Mouse (Mus musculus): ENCODE data around the gene Krcc1. TPM values are rescaled to one million over a fixed set of nuclear protein-coding genes. Genes with fewer than 3 reads are reported as not detected.
"Not testable (repeated sequence)": the region's sequence is repeated elsewhere in the genome, so short reads cannot be mapped to it uniquely, and the experiment has no call there.

Krcc1 gene
- total RNA-seq, 2 experiments from 2014 or later = 114 to 139 TPM

- ATAC-seq (ENCODE audit: poor library complexity, severe bottlenecking) = no peak
Observed at GRCm38 (mm10) chr6:71260051-71260640, 11.3 kb upstream of the Krcc1 start.

DNA sequence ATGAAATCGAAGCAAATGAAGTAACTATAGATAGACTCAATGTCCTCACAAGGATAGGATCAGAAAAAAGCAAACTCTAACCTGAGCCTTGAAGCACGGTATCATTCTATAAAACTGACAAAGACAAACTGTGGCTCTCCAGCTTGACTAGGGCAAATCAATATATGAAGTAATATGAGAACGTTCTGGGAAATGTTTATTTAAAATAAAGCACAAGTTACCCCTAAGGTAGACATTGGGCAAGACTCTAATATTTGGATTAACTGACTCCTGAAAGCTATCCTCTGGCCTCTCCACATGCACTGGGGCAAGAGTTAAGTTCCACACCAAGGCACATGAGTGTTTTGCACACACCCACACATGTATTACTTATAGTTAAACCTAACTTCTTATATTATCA lies 10.4 kb upstream of the Krcc1 start:
- ATAC-seq (ENCODE audit: poor library complexity, severe bottlenecking) = no peak

DNA sequence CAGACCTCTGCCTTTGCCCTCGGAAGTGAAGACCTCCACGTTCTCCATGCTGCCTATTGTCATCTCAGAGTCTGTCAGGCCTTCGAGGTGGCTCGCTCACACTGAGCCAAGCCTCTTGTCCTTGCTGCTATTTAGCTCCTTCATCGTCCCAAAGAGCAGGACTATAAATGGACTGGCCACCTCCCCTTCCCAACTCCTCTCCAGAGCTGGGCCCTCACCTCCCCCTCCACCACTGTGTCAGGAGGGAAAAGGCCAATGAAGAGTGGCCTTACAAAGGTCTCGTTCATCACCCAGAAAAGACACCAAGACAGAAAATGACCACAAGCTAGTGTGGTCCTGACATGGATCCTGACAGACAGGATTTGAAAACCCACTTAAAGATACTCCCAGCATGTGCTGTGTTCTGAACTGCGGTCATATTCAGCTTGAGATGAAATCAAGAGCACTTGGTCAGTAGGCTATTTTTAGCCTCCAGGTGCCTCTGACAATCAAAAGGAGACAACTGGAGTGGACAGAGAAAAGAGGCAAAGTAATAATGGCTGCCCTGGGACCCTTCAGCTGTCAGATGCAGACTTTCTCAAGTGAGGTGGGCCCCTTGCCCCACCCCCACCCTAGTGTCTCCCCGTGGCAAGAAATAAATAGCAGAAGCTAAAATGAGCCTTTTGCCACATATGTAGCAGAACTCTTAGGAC lies 9.2 kb upstream of the Krcc1 start:
- ATAC-seq (ENCODE audit: poor library complexity, severe bottlenecking) = no peak

- not testable (repeated sequence) for ATAC-seq (ENCODE audit: poor library complexity, severe bottlenecking)
Observed at GRCm38 (mm10) chr6:71267603-71268002, 3.9 kb upstream of the Krcc1 start.

- no peak for ATAC-seq (ENCODE audit: poor library complexity, severe bottlenecking)
Observed at GRCm38 (mm10) chr6:71268929-71269685, 2.4 kb upstream of the Krcc1 start.

- not testable (repeated sequence) for ATAC-seq (ENCODE audit: poor library complexity, severe bottlenecking)
Observed at GRCm38 (mm10) chr6:71269686-71270050, 1.8 kb upstream of the Krcc1 start.

DNA sequence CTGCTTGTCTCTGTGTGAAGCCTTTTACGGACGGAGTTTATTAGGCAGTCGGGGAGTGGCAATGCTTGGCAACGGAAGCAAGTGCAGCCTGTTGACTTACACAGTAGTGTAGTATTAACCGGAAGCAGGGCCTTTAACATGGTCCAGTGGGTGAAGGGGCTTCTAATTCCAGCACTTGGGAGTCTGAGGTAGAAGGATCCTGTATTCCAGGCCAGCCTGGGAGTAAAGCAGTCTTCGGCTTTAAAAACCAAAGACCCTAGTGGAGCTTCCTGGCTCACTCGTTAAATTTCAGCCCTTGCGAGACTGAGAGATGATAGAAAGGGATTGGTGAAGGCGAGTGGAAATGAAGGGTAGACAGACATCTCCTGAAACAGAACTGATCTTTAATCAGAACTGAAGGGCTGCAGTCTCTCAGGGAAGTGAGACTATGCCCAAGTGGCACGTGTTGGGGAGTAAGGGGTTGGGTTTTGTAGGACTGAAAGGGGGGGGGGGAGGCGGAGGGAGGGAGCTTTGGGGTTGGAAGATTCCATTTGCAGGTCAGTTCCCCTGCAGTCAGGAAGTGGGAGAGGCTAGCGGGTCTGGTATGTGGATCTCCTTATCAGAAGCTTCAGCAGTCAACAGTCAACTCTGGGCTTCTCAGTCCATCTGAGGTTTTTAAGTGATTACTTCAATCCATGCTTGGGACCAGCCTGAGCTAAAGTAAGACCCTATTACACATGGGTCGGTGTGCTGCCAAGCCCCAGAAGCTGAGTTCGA lies 998 bp upstream of the Krcc1 start:
- ATAC-seq (ENCODE audit: poor library complexity, severe bottlenecking) = peak; percentile 60

- ATAC-seq (ENCODE audit: poor library complexity, severe bottlenecking) = no peak
Observed at GRCm38 (mm10) chr6:71271057-71271388, 454 bp upstream of the Krcc1 start.

DNA sequence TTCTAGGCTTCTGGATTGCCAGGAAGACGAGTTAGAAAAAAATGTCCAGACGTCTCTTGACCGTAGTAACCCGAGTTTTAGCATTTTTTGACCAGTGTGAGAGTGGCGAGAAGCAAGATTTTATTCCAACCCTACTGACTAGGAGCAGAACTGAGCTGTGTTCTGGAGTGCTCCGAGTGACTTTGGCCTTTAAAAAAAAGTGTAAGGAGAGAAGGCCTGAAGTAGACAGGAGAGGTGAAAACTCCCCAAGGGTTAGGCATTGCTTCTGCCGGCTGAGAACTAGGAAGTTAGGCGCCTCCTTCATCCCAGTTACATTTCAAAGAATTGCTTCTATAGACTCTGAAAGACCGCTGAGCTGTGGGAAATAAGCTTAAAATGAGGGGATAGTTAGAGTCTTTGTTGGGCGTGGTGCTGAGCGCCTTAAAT lies 852 bp downstream of the Krcc1 start:
- ATAC-seq (ENCODE audit: poor library complexity, severe bottlenecking) = no peak

- ATAC-seq (ENCODE audit: poor library complexity, severe bottlenecking) = no peak
Observed at GRCm38 (mm10) chr6:71273715-71274114, 2.2 kb downstream of the Krcc1 start.

GRCm38 (mm10) chr6:71274621-71275020 lies 3.1 kb downstream of the Krcc1 start:
- ATAC-seq (ENCODE audit: poor library complexity, severe bottlenecking) = no peak

- ATAC-seq (ENCODE audit: poor library complexity, severe bottlenecking) = peak; percentile 81
Observed at GRCm38 (mm10) chr6:71279418-71279817, 7.9 kb downstream of the Krcc1 start.

DNA sequence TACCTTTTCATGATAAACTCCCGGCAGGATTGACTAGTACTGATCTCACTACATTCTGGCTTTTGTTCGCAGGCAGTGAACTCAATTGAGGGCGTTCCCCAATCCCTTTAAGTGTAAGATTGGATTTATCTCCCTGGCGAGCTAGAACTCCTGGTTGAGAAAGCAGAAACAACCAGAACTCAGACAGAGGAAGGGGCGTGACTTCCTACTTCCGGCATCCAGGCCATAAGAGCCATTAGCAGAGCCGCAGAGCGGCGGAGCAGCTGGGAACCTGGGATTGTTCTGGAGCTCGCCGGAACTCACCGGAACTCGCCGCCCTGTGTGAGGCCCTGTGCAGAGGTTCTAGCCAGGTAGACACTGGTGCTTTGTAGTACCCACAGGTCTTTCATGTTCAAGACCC lies 22.0 kb downstream of the Krcc1 start:
- ATAC-seq (ENCODE audit: poor library complexity, severe bottlenecking) = peak; percentile 82

GRCm38 (mm10) chr6:71295303-71295702 lies 23.8 kb downstream of the Krcc1 start:
- ATAC-seq (ENCODE audit: poor library complexity, severe bottlenecking) = no peak

- no peak for ATAC-seq (ENCODE audit: poor library complexity, severe bottlenecking)
Observed at GRCm38 (mm10) chr6:71298051-71298450, 26.6 kb downstream of the Krcc1 start.

- peak; percentile 76 for ATAC-seq (ENCODE audit: poor library complexity, severe bottlenecking)
Observed at GRCm38 (mm10) chr6:71298751-71299150, 27.3 kb downstream of the Krcc1 start.

DNA sequence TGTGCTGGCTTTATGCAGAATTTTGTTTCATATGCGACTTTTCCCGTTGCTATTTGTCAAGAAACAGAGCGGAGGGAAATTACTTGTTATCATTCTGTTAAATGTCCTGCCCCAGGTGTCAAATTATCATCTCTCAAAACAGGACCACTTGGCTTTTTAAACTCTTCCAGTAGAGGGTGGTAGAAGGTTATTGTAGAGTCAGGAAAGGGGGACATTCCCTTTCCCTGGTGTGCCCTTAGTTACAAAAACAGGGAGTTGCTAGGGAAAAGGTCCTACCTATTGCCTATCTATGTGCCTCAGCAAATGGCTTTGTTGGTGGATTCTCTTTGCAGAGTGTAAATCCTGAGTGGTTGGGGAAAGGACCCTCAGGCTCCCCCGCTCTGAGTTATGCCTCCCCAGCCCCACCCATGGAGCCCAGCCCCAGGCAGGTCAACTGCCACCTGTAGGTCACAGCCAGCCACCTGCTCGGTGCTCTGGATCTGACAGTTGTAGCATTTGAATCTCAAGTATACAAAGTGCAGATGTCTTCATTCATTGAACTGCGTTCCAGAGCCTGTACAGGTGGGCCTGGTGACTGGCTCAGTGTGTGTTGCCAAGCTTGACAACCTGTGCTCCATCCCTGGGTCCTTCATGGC lies 30.7 kb downstream of the Krcc1 start:
- ATAC-seq (ENCODE audit: poor library complexity, severe bottlenecking) = no peak

DNA sequence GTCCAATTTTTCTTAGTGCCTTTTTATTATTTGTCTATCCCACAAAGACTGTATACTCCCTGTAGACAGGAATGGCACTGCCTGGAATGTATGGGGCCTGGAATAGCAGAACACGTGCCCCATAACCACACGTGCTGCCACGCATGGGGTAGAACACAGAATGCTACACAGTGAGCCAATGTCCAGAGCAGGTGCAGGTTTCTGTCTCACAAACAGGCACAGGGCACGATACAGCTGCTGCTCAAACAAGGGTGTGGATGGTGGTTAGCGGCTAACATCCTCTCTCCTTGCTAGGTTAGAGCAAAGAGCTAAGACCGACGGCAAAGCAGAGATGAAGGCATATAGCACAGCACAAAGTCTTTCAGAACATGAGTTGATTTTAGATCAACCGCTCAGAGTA lies 36.0 kb downstream of the Krcc1 start:
- no peak for ATAC-seq (ENCODE audit: poor library complexity, severe bottlenecking)

DNA sequence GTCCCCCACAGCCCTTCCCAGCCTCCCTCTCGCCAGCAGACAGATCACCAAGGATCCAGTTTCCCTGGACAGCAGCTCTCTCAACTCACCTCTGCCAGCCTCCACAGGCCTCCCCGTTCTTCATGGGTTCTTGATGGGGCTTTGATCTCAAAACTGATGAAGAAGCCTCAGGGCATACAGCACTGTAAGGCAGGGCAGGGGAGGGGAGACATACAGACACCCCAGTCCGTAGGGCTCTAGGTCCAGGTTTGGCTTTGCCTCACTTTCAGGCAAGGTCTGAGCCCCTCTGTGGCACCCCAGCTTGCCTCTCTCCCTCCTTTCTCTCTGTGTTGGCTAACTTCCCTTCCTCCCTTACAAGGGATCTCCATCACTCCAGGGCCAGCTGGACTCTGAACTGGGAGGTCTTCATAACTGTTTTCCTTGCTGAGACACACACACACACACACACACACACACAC lies 50.4 kb downstream of the Krcc1 start, which contains the start of gene Smyd1:
Smyd1 (minus strand) TSS at position 408 of the 458 bp plus-strand sequence.
- no peak for ATAC-seq (ENCODE audit: poor library complexity, severe bottlenecking)

- no peak for ATAC-seq (ENCODE audit: poor library complexity, severe bottlenecking)
Observed at GRCm38 (mm10) chr6:71322491-71322921, 51.0 kb downstream of the Krcc1 start, which contains the start of gene Cd8b1. TSS of gene Cd8b1 (plus strand) at chr6:71322788.

- ATAC-seq (ENCODE audit: poor library complexity, severe bottlenecking) = no peak
Observed at GRCm38 (mm10) chr6:71324816-71325215, 53.3 kb downstream of the Krcc1 start.
